Mouse (Mus musculus) small intestine, adult 2 months (tissue): ENCODE results near the gene Sept8. TPM values are rescaled to one million over a fixed set of nuclear protein-coding genes. Genes with fewer than 3 reads are reported as not detected.

Experiments used
- H3K27ac ChIP-seq: fragments of 200-500 bp; 2 replicates; pipeline ENCODE4 v1.5.1; 2012; ENCODE audit warnings: low read depth, low read length, control low read depth, inconsistent platforms; ENCODE audit not compliant: insufficient read depth
- H3K27me3 ChIP-seq: fragments of 200-500 bp; 2 replicates; pipeline ENCODE4 v1.6.1; 2012; ENCODE audit warnings: mild to moderate bottlenecking, moderate library complexity, low read length, inconsistent platforms; ENCODE audit not compliant: control insufficient read depth, insufficient read depth
- H3K36me3 ChIP-seq: fragments of 200-500 bp; 2 replicates; pipeline ENCODE4 v1.6.1; 2012; ENCODE audit warnings: mild to moderate bottlenecking, low read length, control low read depth, inconsistent platforms; ENCODE audit not compliant: control insufficient read depth, insufficient read depth
- H3K4me1 ChIP-seq: fragments of 200-500 bp; 2 replicates; pipeline ENCODE4 v1.6.1; 2012; ENCODE audit warnings: low read length, inconsistent platforms, mixed read lengths; ENCODE audit not compliant: control insufficient read depth, insufficient read depth, insufficient read length
- H3K4me3 ChIP-seq: fragments of 200-500 bp; 2 replicates; pipeline ENCODE4 v1.5.1; 2012; ENCODE audit warnings: low read depth, mild to moderate bottlenecking, control low read depth, inconsistent platforms, low read length, moderate library complexity
- CTCF ChIP-seq: fragments of 200-500 bp; IDR thresholded peaks from 2 replicates; pipeline ENCODE4 v1.5.1; 2012; ENCODE audit warnings: low read depth, mild to moderate bottlenecking, control low read depth, inconsistent platforms, low read length, moderate library complexity, mixed read lengths; ENCODE audit not compliant: insufficient replicate concordance, insufficient read length; ENCODE audit errors: extremely low read depth
- POLR2A ChIP-seq: fragments of 200-500 bp; IDR thresholded peaks from 2 replicates; pipeline ENCODE4 v1.6.1; 2012; ENCODE audit warnings: low read depth, mild to moderate bottlenecking, control low read depth, inconsistent platforms, low read length, moderate library complexity
- WGBS: fragments of 180-500 bp; shearing (Covaris S2); methylation state at CpG from one replicate; pipeline ENCODE4 v1.1.7; 2018; 5-methylcytosine and 5-hydroxymethylcytosine counted together
- polyA plus RNA-seq: library from polyadenylated mRNA; depleted of rRNA; stranded (reverse); fragments of >200 nt; gene quantifications from 2 replicates; pipeline ENCODE4 v1.2.3, GENCODE M21; 2012; rRNA removed

Gene Sept8
- polyA plus RNA-seq, 1 experiment: 9.7 TPM

- Histone ChIP-seq H3K4me3 (no peak overlapping the region), H3K36me3 (peaks cover 2% of the 10 kb centered on the region; the same call in 1 of the 2 replicates), H3K27ac (no peak overlapping the region), H3K27me3 (no peaks in the 10 kb centered on the region), H3K4me1 (no peaks in the 10 kb centered on the region)
- WGBS: 85% methylated on average over 8 of the region's 8 CpGs
- TF ChIP-seq POLR2A (no peak), CTCF (no peak)
Measured at GRCm38 (mm10) chr11:53588279-53588678, 69.2 kb downstream of the Sept8 start.

DNA sequence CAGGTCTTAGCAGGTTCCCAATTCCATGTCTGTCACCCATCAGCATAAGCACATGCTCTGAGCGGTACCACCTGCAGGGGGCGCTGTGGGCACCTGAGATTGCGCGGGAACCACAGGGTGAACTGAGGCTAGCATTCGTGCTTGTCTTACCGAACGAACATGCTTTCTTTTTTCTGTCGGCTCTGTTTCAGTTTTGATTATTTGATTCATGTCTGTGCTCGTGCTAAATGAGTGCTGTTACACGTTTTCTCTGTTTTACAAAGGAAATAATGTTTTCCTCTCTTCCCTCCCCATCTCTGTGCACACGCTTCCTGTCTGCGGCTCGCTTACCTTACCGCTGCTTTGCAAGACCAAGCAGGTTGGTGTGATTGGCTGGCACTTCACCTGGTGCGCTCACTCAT lies 71.3 kb downstream of the Sept8 start:
- TF ChIP-seq POLR2A (no peak), CTCF (peak; percentile 77; the same call in 1 of the 2 replicates)
- WGBS: 62% methylated on average over 15 of the region's 15 CpGs
- Histone ChIP-seq H3K27me3 (no peaks in the 10 kb centered on the region), H3K4me3 (no peak overlapping the region), H3K36me3 (peaks cover 2% of the 10 kb centered on the region; the same call in 1 of the 2 replicates), H3K4me1 (no peaks in the 10 kb centered on the region), H3K27ac (no peak overlapping the region)

GRCm38 (mm10) chr11:53591116-53591515 lies 72.1 kb downstream of the Sept8 start:
- peaks cover 2% of the 10 kb centered on the region; the same call in 1 of the 2 replicates for H3K36me3 ChIP-seq

More at GRCm38 (mm10) chr11:53591116-53591515, 72.1 kb downstream of the Sept8 start:
- Histone ChIP-seq H3K27ac (no peak overlapping the region), H3K4me1 (no peaks in the 10 kb centered on the region), H3K27me3 (no peaks in the 10 kb centered on the region), H3K4me3 (no peak overlapping the region)
- 89% methylated on average over 5 of the region's 5 CpGs for WGBS
- TF ChIP-seq POLR2A: no peak
- no peak for TF ChIP-seq CTCF

Other genes starting within 250 kb of the Sept8 start
- gene Hspa4, start 218.8 kb upstream of the Sept8 start, polyA plus RNA-seq: 13.3 and 18.6 TPM in 2 replicates
- 1.0 and 1.7 TPM in 2 replicates for gene Zcchc10, start 194.6 kb upstream of the Sept8 start, polyA plus RNA-seq
- gene Aff4, start 168.4 kb upstream of the Sept8 start, polyA plus RNA-seq: 3.2 and 6.6 TPM in 2 replicates
- gene Leap2, start 96.1 kb upstream of the Sept8 start, polyA plus RNA-seq: 35.6 and 72.2 TPM in 2 replicates
- gene Uqcrq, start 88.4 kb upstream of the Sept8 start, polyA plus RNA-seq: 727 and 1,116 TPM in 2 replicates
- 0.80 and 1.3 TPM in 2 replicates for gene Gdf9, start 88.2 kb upstream of the Sept8 start, polyA plus RNA-seq
- gene Gm10447, start 62.1 kb upstream of the Sept8 start, polyA plus RNA-seq: 0.04 TPM in 1 of 2 replicates, not detected in the other
- gene Shroom1, start 62.1 kb upstream of the Sept8 start, polyA plus RNA-seq: 2.6 and 3.0 TPM in 2 replicates
- not detected in 2 replicates for gene Gm9837, start 48.8 kb upstream of the Sept8 start, polyA plus RNA-seq
- not detected in 2 replicates for gene Gm9945, start 39.1 kb upstream of the Sept8 start, polyA plus RNA-seq
- gene Sowaha, start 39.0 kb upstream of the Sept8 start, polyA plus RNA-seq: 9.7 and 61.2 TPM in 2 replicates
- gene Kif3a, start 48.1 kb downstream of the Sept8 start, polyA plus RNA-seq: 0.72 and 0.89 TPM in 2 replicates
- not detected in 2 replicates for gene Il4, start 99.4 kb downstream of the Sept8 start, polyA plus RNA-seq
- 0.30 and 0.41 TPM in 2 replicates for gene Il13, start 115.4 kb downstream of the Sept8 start, polyA plus RNA-seq
- gene Rad50, start 188.1 kb downstream of the Sept8 start, polyA plus RNA-seq: 0.98 and 2.7 TPM in 2 replicates
- gene Il5, start 201.5 kb downstream of the Sept8 start, polyA plus RNA-seq: not detected in 2 replicates